Mouse (Mus musculus): ENCODE results near the gene Smtnl2.

DNA sequence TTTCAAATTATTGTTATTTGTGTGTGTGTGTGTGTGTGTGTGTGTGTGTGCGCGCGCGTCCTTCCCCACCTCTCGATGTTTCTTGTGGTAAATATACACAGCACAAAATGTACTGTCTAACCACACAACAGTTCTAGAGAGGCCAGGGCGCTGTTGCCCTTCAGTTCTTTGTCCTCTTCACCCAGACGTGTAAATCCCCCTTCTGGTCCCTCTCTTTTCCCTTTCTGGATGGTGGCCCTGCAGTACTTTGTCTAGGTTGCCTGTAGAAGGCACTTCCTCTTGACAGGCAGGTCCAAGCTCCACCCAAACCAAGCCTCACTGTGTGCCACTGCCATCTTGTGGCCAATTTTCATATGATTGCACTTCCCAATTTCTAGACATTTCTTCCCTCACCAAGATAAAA, 17.8 kb upstream of the Smtnl2 start:
- TF ChIP-seq POLR2A (IDR thresholded peaks at IDR 0.05; ENCODE audit: extremely low read depth, insufficient read depth, low read length) (no peak), CTCF (IDR thresholded peaks at IDR 0.05; ENCODE audit: low read depth, low read length) (peak; percentile 82)
